Mouse (Mus musculus): ENCODE data around the gene Fbxw8. TPM values are rescaled to one million over a fixed set of nuclear protein-coding genes. Genes with fewer than 3 reads are reported as not detected.

Gene Fbxw8
- total RNA-seq, 2 experiments from 2014 or later = 45.1 to 51.4 TPM

GRCm38 (mm10) chr5:118076721-118077592 lies 78.3 kb downstream of the Fbxw8 start:
- DNase-seq = peak in 1 of 2 experiments; percentile 29

DNA sequence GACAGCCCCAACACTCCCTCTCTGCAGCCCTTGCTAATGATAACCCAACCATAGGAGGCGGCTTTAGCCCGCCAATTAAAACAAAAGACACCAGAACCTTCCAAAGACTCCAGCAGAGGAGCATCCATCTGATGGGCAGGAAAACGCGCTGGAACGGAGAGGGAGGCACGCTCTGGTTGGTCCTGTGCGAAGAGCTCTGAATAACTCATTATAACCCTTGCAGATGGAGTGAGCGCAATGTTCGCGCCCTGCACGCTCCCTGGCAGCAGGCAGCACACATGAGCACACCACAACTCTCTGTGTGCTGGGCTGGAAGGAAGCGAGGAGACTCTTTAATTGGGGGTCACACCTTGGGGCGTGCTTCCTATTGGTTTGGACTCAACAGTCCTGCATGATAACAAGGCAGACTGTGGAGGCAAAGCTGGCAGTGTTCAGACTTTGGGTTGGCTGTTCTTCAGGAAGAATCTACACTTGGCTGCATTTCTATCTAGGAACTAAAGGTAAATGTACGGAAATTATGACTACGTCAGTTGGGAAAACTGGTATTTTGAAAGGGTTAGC lies 82.0 kb downstream of the Fbxw8 start:
- no peak for DNase-seq

DNA sequence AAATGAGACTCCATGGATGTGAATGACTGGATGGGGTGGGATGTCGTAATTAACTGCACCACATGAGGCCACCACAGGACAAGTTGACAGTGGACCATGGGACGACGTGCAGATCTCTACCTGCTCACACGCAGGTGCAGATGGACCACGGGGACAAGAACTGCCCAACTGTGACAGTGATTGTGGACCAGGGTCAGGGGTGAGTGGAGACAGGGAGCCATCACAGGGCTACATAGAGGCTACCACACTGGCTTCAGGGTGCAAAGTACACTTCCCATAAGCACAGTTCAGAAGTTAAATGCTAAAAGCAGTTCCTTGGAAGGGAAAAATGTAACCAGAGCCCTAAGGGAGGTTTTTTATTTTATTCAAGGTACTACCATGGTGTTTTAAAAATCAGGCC lies 83.5 kb downstream of the Fbxw8 start:
- no peak for DNase-seq

DNA sequence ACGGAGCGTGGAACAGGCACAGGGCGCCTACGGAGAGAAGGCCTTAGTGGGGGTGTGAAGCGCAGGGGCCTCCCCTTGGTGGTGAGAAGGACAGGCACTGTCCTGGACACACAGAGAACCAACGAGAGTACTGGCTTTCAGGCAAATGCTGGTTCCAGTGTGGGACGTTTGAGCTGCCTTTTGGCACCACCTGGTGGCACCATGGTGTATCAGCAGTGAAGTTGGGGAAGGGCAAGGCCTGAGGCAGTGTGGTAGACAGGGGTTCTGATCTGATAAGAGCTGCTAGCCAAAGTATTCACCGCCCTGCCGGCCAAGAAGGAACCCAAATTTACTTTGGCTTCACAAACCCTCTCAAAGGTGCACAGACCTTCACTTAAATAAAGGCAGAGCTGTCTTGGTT lies 85.9 kb downstream of the Fbxw8 start:
- peak; percentile 84 to 85 for DNase-seq

- no peak for DNase-seq
Measured at GRCm38 (mm10) chr5:118067984-118068494, 87.2 kb downstream of the Fbxw8 start.

DNA sequence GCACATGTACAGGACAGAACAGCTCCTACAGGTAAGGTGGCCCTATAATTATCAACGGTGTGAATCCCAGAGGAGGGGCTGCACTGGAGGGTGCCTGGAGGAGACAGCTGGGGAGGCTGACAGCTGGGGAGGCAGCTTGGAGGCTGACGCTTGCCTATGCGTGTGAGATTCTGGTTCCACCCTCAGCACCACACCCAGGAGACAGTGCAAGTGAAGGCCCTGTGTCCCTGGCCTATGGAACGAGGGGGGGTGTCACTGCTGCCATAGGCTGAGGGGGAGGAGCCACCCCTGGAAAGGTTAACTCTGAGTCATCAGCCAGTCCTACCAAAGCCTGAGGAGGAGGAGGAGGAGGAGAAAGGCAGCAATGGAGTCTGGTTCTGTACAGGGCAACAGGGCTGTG lies 87.7 kb downstream of the Fbxw8 start:
- DNase-seq = peak; percentile 77 to 78

DNA sequence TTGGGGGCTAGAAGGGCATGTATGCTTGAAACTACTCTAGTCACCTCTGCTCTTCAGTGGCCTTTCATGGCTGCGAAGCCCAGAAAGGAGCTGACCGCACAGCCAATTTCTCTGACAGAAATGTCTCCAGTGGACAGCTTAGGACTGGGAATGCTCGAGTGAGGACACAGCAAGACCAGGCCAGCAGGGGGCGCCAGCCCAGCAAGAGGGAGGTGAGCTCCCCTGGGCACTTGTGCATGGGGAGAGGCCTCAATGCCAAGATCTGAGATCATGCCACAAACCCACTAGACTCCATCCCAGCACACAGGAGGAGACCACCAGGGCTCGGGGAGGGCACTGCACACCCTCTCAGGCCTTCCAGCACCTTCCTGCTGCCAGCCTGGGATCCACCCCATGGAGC lies 88.4 kb downstream of the Fbxw8 start:
- peak; percentile 87 to 93 for DNase-seq

GRCm38 (mm10) chr5:118065516-118066255 lies 89.6 kb downstream of the Fbxw8 start:
- peak; percentile 44 to 55 for DNase-seq

DNA sequence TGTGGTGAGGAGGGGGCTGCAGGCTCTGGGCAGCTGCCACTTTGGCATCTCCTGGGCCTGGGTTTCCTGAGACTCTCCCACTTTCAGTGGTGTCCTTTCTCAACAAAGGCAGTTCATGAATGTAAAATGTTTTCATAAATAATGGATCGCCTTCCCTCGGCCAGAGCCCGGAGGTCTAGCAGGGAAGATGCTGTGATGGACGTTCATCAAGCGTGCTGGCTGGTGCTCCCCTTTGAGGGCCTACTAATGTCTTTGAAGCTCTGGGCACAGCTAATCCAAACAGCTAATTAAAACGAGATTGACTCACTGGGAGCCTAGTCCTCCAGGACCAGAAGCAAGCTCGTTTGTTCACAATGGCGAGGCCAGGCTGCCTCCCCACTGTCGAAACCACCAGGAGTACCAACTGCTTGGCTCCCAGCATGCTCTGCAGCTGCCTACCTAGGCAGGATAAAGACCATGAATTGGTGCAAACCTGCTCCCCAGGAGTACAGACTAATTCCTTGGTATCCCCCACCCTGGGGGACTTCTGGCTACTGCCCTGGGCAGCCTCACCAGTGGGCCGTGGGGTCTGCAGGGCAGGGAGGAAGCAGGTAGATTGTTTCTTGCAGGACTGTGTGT lies 90.9 kb downstream of the Fbxw8 start:
- DNase-seq = no peak

GRCm38 (mm10) chr5:118063181-118063621 lies 92.1 kb downstream of the Fbxw8 start:
- DNase-seq = peak; percentile 29 to 60

DNA sequence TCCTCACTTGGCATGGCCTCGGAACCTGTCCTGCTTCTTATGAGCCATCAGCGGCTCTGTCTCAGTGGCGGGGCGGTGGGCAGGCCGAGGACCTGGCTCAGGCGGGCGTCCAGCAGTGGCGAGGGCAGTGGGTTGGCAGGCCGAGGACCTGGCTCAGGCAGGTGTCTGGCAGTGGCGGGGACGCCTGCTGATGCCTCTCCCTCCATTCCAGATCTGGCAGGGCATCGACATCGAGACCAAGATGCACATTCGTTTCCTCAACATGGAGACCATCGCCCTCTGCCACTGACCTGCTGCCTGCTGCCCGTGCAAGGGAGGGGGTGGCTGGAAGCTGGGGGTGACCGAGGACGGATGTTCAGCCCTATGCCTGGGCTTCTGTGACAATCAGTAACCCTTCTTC lies 93.9 kb downstream of the Fbxw8 start:
- no peak for DNase-seq

DNA sequence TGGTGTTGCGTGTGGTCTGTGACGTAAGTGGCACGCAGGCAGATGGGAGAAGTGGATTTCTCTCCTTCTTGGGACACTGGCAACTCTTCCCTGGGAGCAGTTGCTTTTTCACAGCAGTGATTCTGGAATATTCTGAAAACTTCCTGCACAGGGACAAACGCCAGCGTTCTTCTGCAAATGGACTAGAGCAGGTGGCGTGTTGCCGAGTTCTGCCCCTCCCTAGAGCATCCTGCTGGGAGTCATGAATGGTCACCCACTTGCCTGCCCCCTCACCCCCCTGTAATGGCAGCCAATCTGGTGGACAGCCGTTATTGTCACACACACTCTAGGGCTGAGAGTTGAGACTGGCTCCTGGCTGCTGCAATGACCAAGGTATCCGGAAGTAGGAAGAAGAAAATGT lies 95.6 kb downstream of the Fbxw8 start:
- no peak for DNase-seq

DNA sequence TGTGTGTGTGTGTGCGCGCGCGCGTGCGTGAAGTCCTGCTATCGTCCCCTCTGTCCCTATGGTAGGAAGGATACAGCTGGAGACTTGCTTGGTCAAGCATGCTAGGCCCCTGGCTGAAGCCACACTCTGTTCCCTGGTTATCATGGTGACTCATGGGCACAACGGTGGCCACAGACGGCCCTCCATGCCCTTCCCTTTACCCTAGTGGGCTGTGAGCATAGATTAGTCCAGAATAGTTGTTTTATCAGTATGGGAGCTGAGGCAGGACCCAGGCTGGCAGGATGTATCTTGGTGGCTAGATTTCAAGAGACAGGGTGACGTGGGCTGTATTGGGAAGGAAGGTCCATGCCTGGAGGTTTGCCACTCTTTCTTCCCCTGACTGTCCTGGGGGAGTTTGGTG lies 96.4 kb downstream of the Fbxw8 start:
- peak in 1 of 2 experiments; percentile 45 for DNase-seq

DNA sequence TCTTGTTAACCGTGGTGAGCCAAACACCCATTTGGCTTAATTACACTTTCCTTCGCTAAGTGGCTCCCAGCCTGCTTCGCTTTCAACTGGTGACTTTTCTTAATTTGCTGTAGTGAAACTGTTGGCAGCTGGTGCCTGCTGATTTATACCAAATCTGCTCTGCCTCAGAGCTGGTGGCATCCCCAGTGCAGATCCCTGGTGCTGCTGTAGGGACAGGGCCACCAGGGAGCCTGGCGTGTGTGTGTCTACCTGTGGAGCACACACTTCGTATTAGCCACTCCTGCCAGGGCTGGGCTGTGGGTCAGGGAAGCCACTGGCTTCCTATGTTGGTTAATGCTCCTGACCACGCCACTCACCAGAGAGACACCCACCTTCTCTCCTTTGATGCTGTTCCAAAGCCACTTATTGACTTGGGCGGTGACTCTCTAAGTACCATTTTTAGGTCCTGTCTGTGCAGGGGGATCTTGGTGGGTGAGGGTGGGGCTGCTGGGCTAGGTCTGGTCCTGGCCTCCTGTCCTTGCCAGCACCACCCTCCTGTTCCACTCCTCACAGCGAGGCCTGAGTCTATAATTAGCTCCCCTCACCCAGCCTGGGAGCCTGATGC lies 97.7 kb downstream of the Fbxw8 start:
- no peak for DNase-seq

GRCm38 (mm10) chr5:118053205-118053604 lies 102.1 kb downstream of the Fbxw8 start:
- DNase-seq = no peak

DNA sequence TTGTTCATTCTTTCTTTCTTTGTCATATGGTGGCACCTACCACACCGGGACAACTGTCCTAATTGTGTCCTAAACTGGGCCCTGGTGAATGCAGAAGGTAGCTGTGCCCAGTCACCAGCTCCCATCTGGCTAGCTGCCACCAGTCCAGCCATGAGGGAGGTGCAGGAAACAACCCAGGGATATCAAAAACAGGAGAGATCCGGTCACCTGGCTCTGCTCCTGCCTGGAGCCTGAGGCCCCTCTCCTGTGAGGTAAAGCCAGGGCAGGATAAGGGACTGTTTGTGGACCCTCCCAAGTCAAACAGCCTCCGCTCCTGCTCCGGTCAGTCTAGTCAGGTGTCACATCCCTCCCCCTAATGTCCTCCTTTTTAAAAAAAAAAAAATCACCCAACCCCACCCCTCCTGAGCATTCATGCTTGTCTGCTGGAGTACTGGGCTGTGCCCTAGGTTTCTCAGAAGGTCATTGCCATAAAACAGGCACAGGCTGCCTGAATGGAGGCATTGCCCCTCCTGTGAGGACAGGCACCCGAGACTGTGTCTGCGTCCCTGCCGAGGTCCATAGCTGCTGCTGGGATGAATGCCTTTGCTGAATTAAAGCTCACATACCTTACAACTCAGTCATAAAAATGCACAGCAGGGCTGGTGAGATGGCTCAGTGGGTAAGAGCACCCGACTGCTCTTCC lies 103.1 kb downstream of the Fbxw8 start:
- DNase-seq = peak; percentile 43 to 66

DNA sequence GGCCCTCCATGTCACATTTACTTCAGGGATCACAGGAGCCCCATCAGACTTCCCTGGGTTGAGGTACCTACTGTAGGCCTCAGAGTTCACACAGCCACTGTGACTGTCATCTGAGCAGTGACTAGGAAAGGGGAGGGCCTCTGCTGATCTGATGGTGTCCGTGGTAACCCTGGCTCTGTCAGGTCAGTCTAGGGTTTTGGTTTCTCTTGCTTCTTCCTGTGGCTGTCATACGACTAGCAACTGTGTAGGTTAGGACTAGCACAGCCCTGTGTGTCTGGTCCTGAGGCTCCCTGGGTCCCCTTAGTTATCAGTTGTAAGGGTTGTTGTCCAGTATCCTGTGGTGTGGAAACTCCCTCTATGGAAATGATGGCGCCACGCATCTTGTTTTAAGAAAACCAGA lies 104.5 kb downstream of the Fbxw8 start:
- DNase-seq = no peak

- DNase-seq = peak; percentile 42 to 56
Measured at GRCm38 (mm10) chr5:118048928-118049327, 106.3 kb downstream of the Fbxw8 start.

GRCm38 (mm10) chr5:118048412-118048811 lies 106.9 kb downstream of the Fbxw8 start:
- DNase-seq = no peak

DNA sequence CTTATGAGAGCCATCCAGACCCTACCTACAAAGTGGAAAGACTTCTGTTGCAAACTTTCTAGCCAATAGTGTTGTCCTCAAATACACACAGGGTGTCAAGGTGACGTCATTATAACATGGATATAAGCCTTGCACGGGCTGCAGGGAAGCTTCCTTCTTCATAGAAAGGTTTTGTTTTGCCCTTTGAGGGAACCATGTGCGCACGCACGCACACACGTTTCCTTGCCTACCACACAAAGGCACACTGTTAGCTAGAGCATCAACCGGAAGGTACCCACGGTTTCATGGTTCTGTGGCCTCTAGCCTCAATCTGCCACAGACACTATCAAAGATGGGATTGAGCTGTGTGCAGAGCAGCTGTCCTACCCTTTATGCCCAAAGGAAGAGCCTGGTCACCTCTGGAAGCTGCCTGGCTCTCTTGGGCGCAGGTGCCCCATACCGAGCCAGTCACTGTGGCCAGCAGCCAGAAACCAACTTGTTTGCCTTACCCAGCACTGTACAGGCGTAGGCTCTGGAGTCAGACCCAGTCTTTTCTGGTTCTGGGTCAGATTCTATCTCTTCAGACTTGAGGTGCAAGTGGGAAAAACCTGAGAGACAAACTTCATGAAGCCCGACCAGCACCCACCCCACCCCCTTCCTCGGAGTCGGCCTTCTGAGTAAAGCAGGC lies 108.0 kb downstream of the Fbxw8 start:
- DNase-seq = no peak

GRCm38 (mm10) chr5:118045385-118045784 lies 109.9 kb downstream of the Fbxw8 start:
- DNase-seq = no peak

Measured in adrenal gland, postnatal 36 days (tissue).